Mouse (Mus musculus): ENCODE results near the gene Dnajb14. TPM values are rescaled to one million over a fixed set of nuclear protein-coding genes. Genes with fewer than 3 reads are reported as not detected.
"Not testable (repeated sequence)": the region's sequence is repeated elsewhere in the genome, so short reads cannot be mapped to it uniquely, and the experiment has no call there.

Gene Dnajb14
- polyA plus RNA-seq, 1 experiment from 2014 or later: 7.3 TPM

DNA sequence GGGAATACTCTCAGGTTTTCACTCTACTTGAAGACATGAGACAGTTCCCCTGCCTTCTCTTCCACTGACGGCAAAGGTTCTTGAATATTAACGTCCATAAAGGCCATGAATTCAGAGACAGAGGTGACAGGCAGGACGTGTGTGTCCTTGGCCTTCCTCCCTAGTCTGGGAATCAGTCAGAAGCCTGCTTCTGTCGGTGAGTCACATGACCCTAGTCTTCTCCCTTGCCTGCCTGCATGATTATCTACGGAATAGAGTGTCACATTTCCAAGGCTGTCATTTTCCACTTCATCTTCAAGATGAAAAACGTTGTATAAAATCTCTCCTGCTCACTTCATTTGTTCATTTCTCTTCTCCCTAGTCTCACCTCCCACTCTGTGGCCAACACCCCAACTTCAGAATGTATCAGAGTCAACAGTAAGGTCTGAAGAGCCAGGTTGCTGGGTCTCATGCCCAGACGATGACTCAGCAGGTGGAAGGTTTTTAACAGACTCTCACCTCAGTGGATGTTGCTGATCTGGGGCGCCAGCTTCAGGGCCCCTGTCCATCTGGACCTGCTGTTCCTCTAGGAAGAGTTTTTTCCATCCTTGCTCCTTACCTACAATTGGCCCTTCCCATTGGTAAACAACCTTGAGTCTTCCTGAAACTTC is 94.4 kb downstream of the Dnajb14 start:
- no peak overlapping the region for H3K4me3 ChIP-seq (ENCODE audit: low read length)
- 35% methylated on average over 8 of the region's 8 CpGs for WGBS
- H3K36me3 ChIP-seq (ENCODE audit: control insufficient read depth, insufficient read depth): peaks cover 5% of the 10 kb centered on the region; the same call in 1 of the 2 replicates
- no peak; the same call in 1 of the 2 replicates for ATAC-seq (replicated peaks; ENCODE audit: extremely low read depth, insufficient read depth, low FRiP score)
- peak overlapping the region; percentile 65 for H3K27ac ChIP-seq (ENCODE audit: low read length)
- no peaks in the 10 kb centered on the region for H3K9me3 ChIP-seq (replicated peaks; ENCODE audit: control insufficient read depth, low read length)
- no peaks in the 10 kb centered on the region for H3K27me3 ChIP-seq (ENCODE audit: control insufficient read depth, insufficient read depth, low read length)
- no peak overlapping the region for H3K4me2 ChIP-seq (ENCODE audit: low read depth, low read length)
- H3K4me1 ChIP-seq (ENCODE audit: control insufficient read depth, insufficient read depth, low read length): peaks cover 23% of the 10 kb centered on the region
- H3K9ac ChIP-seq (ENCODE audit: low read length): no peak overlapping the region

DNA sequence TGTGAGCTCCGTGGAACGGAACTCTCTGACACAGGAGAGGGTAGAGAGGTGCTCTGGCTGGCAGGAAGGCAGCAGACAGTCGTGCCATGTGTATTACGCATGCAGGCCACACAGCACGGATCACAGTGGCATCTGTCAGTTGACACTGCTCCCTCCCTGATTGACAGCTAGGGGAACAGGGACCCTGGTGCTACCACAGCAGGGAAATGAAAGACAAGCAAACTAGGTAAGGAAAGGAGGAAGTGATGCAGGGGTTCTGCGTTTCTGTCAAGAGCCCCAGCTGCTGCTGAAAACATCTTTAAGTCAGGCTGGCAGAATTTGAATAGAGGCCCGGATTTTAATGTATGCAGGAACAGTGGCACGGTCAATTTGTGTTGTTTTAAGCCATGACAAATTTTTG is 96.0 kb downstream of the Dnajb14 start:
- peak overlapping the region; percentile 30; the same call in 1 of the 2 replicates for H3K9ac ChIP-seq (ENCODE audit: low read length)
- no peak overlapping the region for H3K4me2 ChIP-seq (ENCODE audit: low read depth, low read length)
- no peaks in the 10 kb centered on the region for H3K9me3 ChIP-seq (replicated peaks; ENCODE audit: control insufficient read depth, low read length)
- H3K27me3 ChIP-seq (ENCODE audit: control insufficient read depth, insufficient read depth, low read length): no peaks in the 10 kb centered on the region
- H3K4me3 ChIP-seq (ENCODE audit: low read length): no peak overlapping the region
- peak overlapping the region; percentile 60 for H3K27ac ChIP-seq (ENCODE audit: low read length)
- ATAC-seq (replicated peaks; ENCODE audit: extremely low read depth, insufficient read depth, low FRiP score): no peak
- peaks cover 27% of the 10 kb centered on the region for H3K4me1 ChIP-seq (ENCODE audit: control insufficient read depth, insufficient read depth, low read length)
- H3K36me3 ChIP-seq (ENCODE audit: control insufficient read depth, insufficient read depth): peaks cover 5% of the 10 kb centered on the region; the same call in 1 of the 2 replicates
- 64% methylated on average over 8 of the region's 8 CpGs for WGBS

DNA sequence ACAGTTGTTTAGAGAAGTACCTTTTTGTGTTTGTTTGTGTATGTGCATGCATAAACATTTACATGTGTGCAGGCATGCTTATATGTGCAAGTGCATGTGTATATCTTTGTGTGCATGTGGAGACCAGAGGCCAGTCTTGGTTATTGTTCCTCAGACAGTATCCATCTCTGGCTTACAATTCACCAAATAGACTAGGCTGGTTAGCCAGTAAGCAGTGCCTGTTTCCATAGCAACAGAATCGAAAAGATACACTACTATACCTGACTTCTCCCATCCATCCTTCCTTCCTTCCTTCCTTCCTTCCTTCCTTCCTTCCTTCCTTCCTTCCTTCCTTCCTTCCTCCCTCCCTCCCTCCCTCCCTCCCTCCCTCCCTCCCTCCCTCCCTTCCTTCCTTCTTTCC is 96.5 kb downstream of the Dnajb14 start:
- H3K27me3 ChIP-seq (ENCODE audit: control insufficient read depth, insufficient read depth, low read length): not testable (repeated sequence)

More for the DNA sequence above, 96.5 kb downstream of the Dnajb14 start:
- not testable (repeated sequence) for H3K4me3 ChIP-seq (ENCODE audit: low read length); H3K9me3 ChIP-seq (replicated peaks; ENCODE audit: control insufficient read depth, low read length); H3K9ac ChIP-seq (ENCODE audit: low read length); H3K36me3 ChIP-seq (ENCODE audit: control insufficient read depth, insufficient read depth); H3K27ac ChIP-seq (ENCODE audit: low read length); ATAC-seq (replicated peaks; ENCODE audit: extremely low read depth, insufficient read depth, low FRiP score); H3K4me2 ChIP-seq (ENCODE audit: low read depth, low read length)
- WGBS: 81% methylated on average over 1 of the region's 1 CpGs
- H3K4me1 ChIP-seq (ENCODE audit: control insufficient read depth, insufficient read depth, low read length): peaks cover 30% of the 10 kb centered on the region

Other genes starting within 250 kb of the Dnajb14 start
- gene Ddit4l, start 246.1 kb upstream of the Dnajb14 start, polyA plus RNA-seq (2015; fragmentation: Nextera tagmentation; extraction: Ambion mirVana): 5.4 and 9.3 TPM in 2 replicates
- not detected in 2 replicates for gene Gm21962, start 196.2 kb upstream of the Dnajb14 start, polyA plus RNA-seq (2015; fragmentation: Nextera tagmentation; extraction: Ambion mirVana)
- gene H2afz, start 3.2 kb upstream of the Dnajb14 start, polyA plus RNA-seq (2015; fragmentation: Nextera tagmentation; extraction: Ambion mirVana): 953 and 1,062 TPM in 2 replicates
- gene Lamtor3, start 50.8 kb downstream of the Dnajb14 start, polyA plus RNA-seq (2015; fragmentation: Nextera tagmentation; extraction: Ambion mirVana): 115 and 120 TPM in 2 replicates
- 17.3 and 22.8 TPM in 2 replicates for gene Dapp1, start 113.9 kb downstream of the Dnajb14 start, polyA plus RNA-seq (2015; fragmentation: Nextera tagmentation; extraction: Ambion mirVana)
- gene 1110002E22Rik, start 197.4 kb downstream of the Dnajb14 start, polyA plus RNA-seq (2015; fragmentation: Nextera tagmentation; extraction: Ambion mirVana): 18.7 and 19.1 TPM in 2 replicates
- gene Gm5105, start 199.7 kb downstream of the Dnajb14 start, polyA plus RNA-seq (2015; fragmentation: Nextera tagmentation; extraction: Ambion mirVana): 0.36 and 0.45 TPM in 2 replicates

Data from heart, embryonic 16.5 days (tissue).